Mouse (Mus musculus): ENCODE results near the gene Pla2g4a.

Pla2g4a gene

GRCm38 (mm10) chr1:149861543-149861942 lies 99.5 kb downstream of the Pla2g4a start:
- in situ Hi-C loops (cut with MboI; ENCODE audit: unreplicated experiment in 2 of 2): no loop called here

GRCm38 (mm10) chr1:149858734-149859133 lies 102.4 kb downstream of the Pla2g4a start:
- in situ Hi-C loops (cut with MboI; ENCODE audit: unreplicated experiment in 2 of 2): no loop called here

GRCm38 (mm10) chr1:149856720-149857119 lies 104.4 kb downstream of the Pla2g4a start:
- in situ Hi-C loops (cut with MboI; ENCODE audit: unreplicated experiment in 2 of 2): no loop called here

GRCm38 (mm10) chr1:149855581-149855980 lies 105.5 kb downstream of the Pla2g4a start:
- in situ Hi-C loops (cut with MboI; ENCODE audit: unreplicated experiment in 2 of 2): no loop called here

GRCm38 (mm10) chr1:149854867-149855266 lies 106.2 kb downstream of the Pla2g4a start:
- in situ Hi-C loops (cut with MboI; ENCODE audit: unreplicated experiment in 2 of 2): no loop called here

GRCm38 (mm10) chr1:149846655-149847054 lies 114.4 kb downstream of the Pla2g4a start:
- in situ Hi-C loops (cut with MboI; ENCODE audit: unreplicated experiment in 2 of 2): no loop called here

- in situ Hi-C loops (cut with MboI; ENCODE audit: unreplicated experiment in 2 of 2): no loop called here
These were observed 119.2 kb downstream of the Pla2g4a start for GRCm38 (mm10) chr1:149841845-149842244.

GRCm38 (mm10) chr1:149840961-149841416 lies 120.1 kb downstream of the Pla2g4a start:
- in situ Hi-C loops (cut with MboI; ENCODE audit: unreplicated experiment in 2 of 2): no loop called here

- in situ Hi-C loops (cut with MboI; ENCODE audit: unreplicated experiment in 2 of 2): no loop called here
These were observed 120.7 kb downstream of the Pla2g4a start for GRCm38 (mm10) chr1:149840312-149840930.

GRCm38 (mm10) chr1:149836496-149836895 lies 124.6 kb downstream of the Pla2g4a start:
- in situ Hi-C loops (cut with MboI; ENCODE audit: unreplicated experiment in 2 of 2): loop anchor here (5.0 to 10.0 kb wide), 6 partner anchors 468 to 1178 kb away; no protein-coding TSS in a partner anchor

GRCm38 (mm10) chr1:149833876-149834275 lies 127.2 kb downstream of the Pla2g4a start:
- in situ Hi-C loops (cut with MboI; ENCODE audit: unreplicated experiment in 2 of 2): loop anchor here (10.0 kb wide), 4 partner anchors 471 to 1181 kb away; no protein-coding TSS in a partner anchor

GRCm38 (mm10) chr1:149832952-149833351 lies 128.1 kb downstream of the Pla2g4a start:
- in situ Hi-C loops (cut with MboI; ENCODE audit: unreplicated experiment in 2 of 2): loop anchor here (10.0 kb wide), 4 partner anchors 472 to 1182 kb away; no protein-coding TSS in a partner anchor

- in situ Hi-C loops (cut with MboI; ENCODE audit: unreplicated experiment in 2 of 2): loop anchor here (10.0 kb wide), 4 partner anchors 472 to 1182 kb away; no protein-coding TSS in a partner anchor
These were observed 128.6 kb downstream of the Pla2g4a start for GRCm38 (mm10) chr1:149832514-149832913.

GRCm38 (mm10) chr1:149831100-149831499 lies 130.0 kb downstream of the Pla2g4a start:
- in situ Hi-C loops (cut with MboI; ENCODE audit: unreplicated experiment in 2 of 2): loop anchor here (10.0 kb wide), 4 partner anchors 474 to 1184 kb away; no protein-coding TSS in a partner anchor

GRCm38 (mm10) chr1:149813616-149814345 lies 147.3 kb downstream of the Pla2g4a start:
- in situ Hi-C loops (cut with MboI; ENCODE audit: unreplicated experiment in 2 of 2): no loop called here

- in situ Hi-C loops (cut with MboI; ENCODE audit: unreplicated experiment in 2 of 2): no loop called here
These were observed 151.6 kb downstream of the Pla2g4a start for GRCm38 (mm10) chr1:149809527-149809926.
